Mouse (Mus musculus) urinary bladder, postnatal 4 days (tissue): ENCODE results near the gene Rraga.
"Not testable (repeated sequence)": the region's sequence is repeated elsewhere in the genome, so short reads cannot be mapped to it uniquely, and the experiment has no call there.

ENCODE experiments used
- DNase-seq, 2 experiments: peaks; one replicate each; pipeline ENCODE4 v3.0.0; 2021 to 2022; ENCODE audit warnings: low spot score in 2 of 2

Rraga gene

DNA sequence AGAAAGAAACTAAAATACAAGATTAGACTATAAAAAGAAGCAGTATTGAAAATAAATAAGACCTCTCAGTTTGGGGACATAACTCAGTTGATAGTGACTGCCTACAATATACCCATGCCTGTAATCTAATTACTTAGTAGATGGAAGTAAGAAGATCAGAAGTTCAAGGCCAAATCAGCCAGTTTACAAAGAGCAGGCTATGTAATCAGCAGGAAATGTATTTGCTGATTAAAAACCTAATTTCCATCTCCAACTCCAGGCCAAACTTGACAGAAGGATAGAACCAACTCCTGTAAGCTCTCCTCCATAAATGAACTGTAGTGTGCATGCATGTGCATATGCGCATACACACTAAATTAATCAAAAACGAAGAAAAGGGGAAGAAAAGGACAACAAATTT, 15.8 kb downstream of the Rraga start:
- DNase-seq: no peak

DNA sequence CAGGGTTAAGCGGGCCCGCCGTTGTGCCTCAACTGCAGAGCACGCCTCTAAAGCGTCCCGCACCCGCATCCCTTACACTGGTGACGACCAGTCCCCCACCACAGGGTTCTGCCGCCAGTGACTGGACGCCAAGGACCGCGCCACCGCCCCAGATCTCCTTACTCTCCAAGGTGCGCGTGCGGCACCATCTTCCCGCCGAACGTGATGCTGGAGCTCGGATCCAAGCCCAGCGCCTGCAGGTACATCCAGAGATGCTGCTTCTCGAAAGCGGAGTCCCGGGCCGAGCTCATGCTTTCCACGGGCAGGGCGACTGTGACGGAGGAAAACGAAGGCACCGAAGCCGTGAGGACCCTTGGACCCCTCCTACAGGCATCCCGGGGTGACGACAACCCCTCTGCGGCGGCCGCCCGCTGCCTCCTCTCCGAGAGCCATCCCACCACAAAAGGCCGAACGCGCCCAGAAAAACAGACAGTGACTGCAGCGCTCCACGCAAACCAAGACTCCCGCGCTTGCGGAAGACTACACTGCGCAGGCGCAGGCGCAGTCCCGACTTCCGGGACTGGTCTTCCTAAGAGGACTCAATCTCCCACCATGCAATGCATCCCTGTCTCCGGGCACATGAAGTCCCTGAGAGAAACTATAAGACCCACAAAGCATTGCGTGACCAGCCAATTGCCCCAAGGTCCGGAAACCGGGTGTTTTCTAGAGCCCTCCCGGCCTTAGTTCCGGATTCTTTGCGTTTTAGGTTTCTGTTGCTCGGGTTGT, 36.2 kb downstream of the Rraga start, which contains the start of gene Haus6:
Gene Haus6 (minus strand): TSS at position 532 of the 765 bp plus-strand sequence.
- peak; percentile 86 to 88 for DNase-seq

DNA sequence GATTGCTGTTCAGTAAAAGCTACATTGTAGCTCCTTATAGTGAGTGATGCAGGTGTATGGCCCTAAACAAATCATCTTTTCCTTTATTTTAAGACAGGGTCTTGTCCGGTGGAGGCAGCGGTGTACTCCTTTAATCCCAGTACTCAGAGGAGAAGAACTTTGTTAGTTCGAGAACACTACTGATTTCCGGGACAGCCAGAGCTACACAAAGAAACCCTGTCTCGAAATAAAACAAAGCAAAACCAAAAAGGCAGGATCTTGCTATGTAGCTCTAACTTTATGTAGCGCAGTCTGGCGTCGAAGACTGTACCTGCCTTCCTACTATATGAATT, 36.8 kb downstream of the Rraga start:
- DNase-seq: no peak

DNA sequence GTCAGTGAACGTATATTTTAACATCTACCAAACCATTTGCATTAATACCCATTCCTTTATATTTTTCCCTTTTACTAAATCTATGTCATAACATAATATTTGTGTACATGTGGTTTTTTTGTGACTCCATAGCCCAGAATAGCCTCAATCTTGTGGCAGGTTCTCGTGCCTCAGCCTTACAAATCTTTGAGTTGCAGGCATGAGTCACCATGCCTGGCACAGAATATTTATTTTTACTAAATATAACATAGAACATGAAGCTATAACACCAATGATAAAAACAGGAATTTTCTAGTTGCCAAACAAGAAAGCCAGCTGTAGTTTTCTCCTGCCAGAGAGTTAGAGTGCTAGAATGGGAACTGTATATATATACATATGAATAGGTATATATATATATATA, 45.0 kb downstream of the Rraga start:
- DNase-seq: no peak

DNA sequence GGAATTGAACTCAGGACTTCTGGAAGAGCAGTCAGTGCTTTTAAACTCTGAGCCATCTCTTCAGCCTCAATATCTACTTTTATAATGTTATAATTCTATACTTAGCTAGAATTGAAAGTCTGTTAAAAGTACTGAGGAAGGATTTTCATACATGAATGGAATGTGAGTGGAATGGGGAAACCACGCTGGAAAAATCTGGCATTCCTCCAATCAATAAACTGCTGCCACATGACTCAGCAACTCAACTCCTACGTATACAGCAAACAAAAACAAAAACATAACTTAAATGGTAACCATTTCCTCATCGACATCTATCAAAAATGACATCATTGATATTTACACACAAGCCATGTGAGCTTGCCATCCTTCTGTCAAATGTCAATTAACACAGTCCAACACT, 46.6 kb downstream of the Rraga start:
- no peak for DNase-seq

DNA sequence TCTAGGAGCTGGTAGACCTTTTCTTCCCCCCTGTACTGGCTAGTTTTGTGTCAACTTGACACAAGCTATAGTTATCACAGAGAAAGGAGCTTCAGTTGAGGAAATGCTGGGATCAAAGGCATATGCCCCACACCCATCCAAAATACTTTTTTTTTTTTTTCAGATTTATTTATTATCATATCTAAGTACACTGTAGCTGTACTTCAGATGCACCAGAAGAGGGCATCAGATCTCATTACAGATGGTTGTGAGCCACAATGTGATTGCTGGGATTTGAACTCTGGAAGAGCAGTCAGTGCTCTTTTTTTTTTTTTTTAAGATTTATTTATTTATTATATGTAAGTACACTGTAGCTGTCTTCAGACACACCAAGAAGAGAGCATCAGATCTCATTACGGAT, 47.1 kb downstream of the Rraga start:
- not testable (repeated sequence) for DNase-seq

DNA sequence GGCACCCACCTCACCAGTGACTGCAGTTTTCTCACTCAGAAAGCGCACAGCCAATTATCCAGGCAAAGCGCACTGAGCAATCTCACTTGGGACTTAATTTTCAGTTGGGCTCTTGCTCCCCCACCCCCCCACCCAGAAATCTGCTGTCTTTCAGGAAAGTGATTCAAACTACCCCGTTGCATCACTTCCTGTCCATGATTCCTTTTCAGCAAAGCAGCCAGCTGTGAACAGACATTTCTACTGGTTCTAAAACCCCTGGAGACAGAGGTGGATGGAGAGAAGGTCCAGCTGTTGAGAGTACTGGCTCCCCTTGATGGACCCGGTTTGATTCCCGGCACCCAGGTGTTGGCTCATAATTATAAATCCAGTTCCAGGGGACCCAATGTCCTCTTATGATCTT, 50.0 kb downstream of the Rraga start:
- no peak for DNase-seq

DNA sequence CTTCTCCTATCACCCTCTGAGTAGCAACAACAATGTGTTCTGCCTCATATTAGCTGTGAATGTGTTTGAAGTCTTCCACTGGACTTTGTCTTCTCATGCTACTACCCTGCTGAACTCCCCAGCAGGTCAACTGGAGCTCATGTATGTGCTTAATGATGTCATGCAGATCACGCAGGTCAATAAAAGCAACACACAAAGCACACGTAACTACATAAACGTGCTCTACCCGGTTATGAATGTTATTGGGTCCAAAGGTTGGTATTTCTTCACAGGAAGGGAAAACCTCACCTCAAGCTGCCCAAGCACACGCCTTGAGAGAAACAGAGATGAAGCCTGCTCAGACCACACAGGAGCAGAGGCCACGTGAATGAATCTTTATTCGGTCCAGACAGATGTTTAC, 51.0 kb downstream of the Rraga start:
- not testable (repeated sequence) for DNase-seq
